Mouse (Mus musculus): Measurements from ENCODE around the gene Homer1. TPM values are rescaled to one million over a fixed set of nuclear protein-coding genes. Genes with fewer than 3 reads are reported as not detected.
A peak's percentile ranks its signal among the peaks of the same experiment; 100 is the strongest.

The Homer1 gene
- polyA plus RNA-seq, 2 experiments: 7.7 to 8.0 TPM

- H3K4me1 ChIP-seq (ENCODE audit: control insufficient read depth, insufficient read depth, low read length): no peaks in the 10 kb centered on the region
- WGBS: 17% methylated on average over 2 of the region's 2 CpGs
- DNase-seq (ENCODE audit: low spot score): peak; percentile 78
- H3K27ac ChIP-seq (replicated peaks; ENCODE audit: low read depth, low read length): peak overlapping the region; percentile 76
- no peak overlapping the region for H3K4me3 ChIP-seq (replicated peaks; ENCODE audit: low read length)
- H3K9me3 ChIP-seq (ENCODE audit: control insufficient read depth, low read length): no peaks in the 10 kb centered on the region
- ATAC-seq (ENCODE audit: low FRiP score, low read depth): peak; percentile 81
- no peak for TF ChIP-seq POLR2A (IDR thresholded peaks at IDR 0.05; ENCODE audit: borderline replicate concordance, extremely low read depth, insufficient read depth, insufficient read length)
- no peaks in the 10 kb centered on the region for H3K27me3 ChIP-seq (ENCODE audit: control insufficient read depth, insufficient read depth, low read length)
- H3K4me2 ChIP-seq (replicated peaks; ENCODE audit: low read depth, low read length, severe bottlenecking): 0 out of 2 replicates have a peak overlapping the region, but pooled peaks have one; percentile 28
- no peak overlapping the region for H3K9ac ChIP-seq (ENCODE audit: low read depth, low read length, severe bottlenecking)
- peaks cover 6% of the 10 kb centered on the region; the same call in 1 of the 2 replicates for H3K36me3 ChIP-seq (ENCODE audit: control insufficient read depth, insufficient read depth, low read length)
Measured at GRCm38 (mm10) chr13:93389242-93389625, 89.8 kb downstream of the Homer1 start.

- DNase-seq (ENCODE audit: low spot score): no peak
- Histone ChIP-seq H3K27ac (replicated peaks; ENCODE audit: low read depth, low read length) (no peak overlapping the region), H3K27me3 (ENCODE audit: control insufficient read depth, insufficient read depth, low read length) (no peaks in the 10 kb centered on the region), H3K4me2 (replicated peaks; ENCODE audit: low read depth, low read length, severe bottlenecking) (no peak overlapping the region), H3K9me3 (ENCODE audit: control insufficient read depth, low read length) (no peaks in the 10 kb centered on the region), H3K36me3 (ENCODE audit: control insufficient read depth, insufficient read depth, low read length) (peaks cover 8% of the 10 kb centered on the region; the same call in 1 of the 2 replicates), H3K4me1 (ENCODE audit: control insufficient read depth, insufficient read depth, low read length) (no peaks in the 10 kb centered on the region), H3K4me3 (replicated peaks; ENCODE audit: low read length) (no peak overlapping the region), H3K9ac (ENCODE audit: low read depth, low read length, severe bottlenecking) (no peak overlapping the region)
- no peak for TF ChIP-seq POLR2A (IDR thresholded peaks at IDR 0.05; ENCODE audit: borderline replicate concordance, extremely low read depth, insufficient read depth, insufficient read length)
- ATAC-seq (ENCODE audit: low FRiP score, low read depth): no peak
- 88% methylated on average over 5 of the region's 5 CpGs for WGBS
Measured at GRCm38 (mm10) chr13:93399710-93400216, 100.3 kb downstream of the Homer1 start.

- Histone ChIP-seq H3K27me3 (ENCODE audit: control insufficient read depth, insufficient read depth, low read length) (no peaks in the 10 kb centered on the region), H3K4me1 (ENCODE audit: control insufficient read depth, insufficient read depth, low read length) (no peaks in the 10 kb centered on the region), H3K9ac (ENCODE audit: low read depth, low read length, severe bottlenecking) (no peak overlapping the region), H3K4me3 (replicated peaks; ENCODE audit: low read length) (no peak overlapping the region), H3K4me2 (replicated peaks; ENCODE audit: low read depth, low read length, severe bottlenecking) (no peak overlapping the region), H3K27ac (replicated peaks; ENCODE audit: low read depth, low read length) (no peak overlapping the region), H3K36me3 (ENCODE audit: control insufficient read depth, insufficient read depth, low read length) (peaks cover 9% of the 10 kb centered on the region; the same call in 1 of the 2 replicates), H3K9me3 (ENCODE audit: control insufficient read depth, low read length) (no peaks in the 10 kb centered on the region)
- ATAC-seq (ENCODE audit: low FRiP score, low read depth): no peak
- TF ChIP-seq POLR2A (IDR thresholded peaks at IDR 0.05; ENCODE audit: borderline replicate concordance, extremely low read depth, insufficient read depth, insufficient read length): no peak
- WGBS: 91% methylated on average over 7 of the region's 7 CpGs
- no peak for DNase-seq (ENCODE audit: low spot score)
Measured at GRCm38 (mm10) chr13:93401947-93402346, 102.5 kb downstream of the Homer1 start.

GRCm38 (mm10) chr13:93406855-93407254 is 107.4 kb downstream of the Homer1 start:
- DNase-seq (ENCODE audit: low spot score): no peak
- peaks cover 6% of the 10 kb centered on the region; the same call in 1 of the 2 replicates for H3K36me3 ChIP-seq (ENCODE audit: control insufficient read depth, insufficient read depth, low read length)
- no peak overlapping the region for H3K4me2 ChIP-seq (replicated peaks; ENCODE audit: low read depth, low read length, severe bottlenecking)
- 82% methylated on average over 5 of the region's 5 CpGs for WGBS
- ATAC-seq (ENCODE audit: low FRiP score, low read depth): no peak
- no peak overlapping the region for H3K9ac ChIP-seq (ENCODE audit: low read depth, low read length, severe bottlenecking)
- H3K27me3 ChIP-seq (ENCODE audit: control insufficient read depth, insufficient read depth, low read length): no peaks in the 10 kb centered on the region
- TF ChIP-seq POLR2A (IDR thresholded peaks at IDR 0.05; ENCODE audit: borderline replicate concordance, extremely low read depth, insufficient read depth, insufficient read length): no peak
- no peaks in the 10 kb centered on the region for H3K4me1 ChIP-seq (ENCODE audit: control insufficient read depth, insufficient read depth, low read length)
- H3K4me3 ChIP-seq (replicated peaks; ENCODE audit: low read length): no peak overlapping the region
- no peaks in the 10 kb centered on the region for H3K9me3 ChIP-seq (ENCODE audit: control insufficient read depth, low read length)
- no peak overlapping the region for H3K27ac ChIP-seq (replicated peaks; ENCODE audit: low read depth, low read length)

- Histone ChIP-seq H3K4me1 (ENCODE audit: control insufficient read depth, insufficient read depth, low read length) (no peaks in the 10 kb centered on the region), H3K4me3 (replicated peaks; ENCODE audit: low read length) (no peak overlapping the region), H3K36me3 (ENCODE audit: control insufficient read depth, insufficient read depth, low read length) (peaks cover 6% of the 10 kb centered on the region; the same call in 1 of the 2 replicates), H3K27ac (replicated peaks; ENCODE audit: low read depth, low read length) (no peak overlapping the region), H3K9ac (ENCODE audit: low read depth, low read length, severe bottlenecking) (no peak overlapping the region), H3K9me3 (ENCODE audit: control insufficient read depth, low read length) (no peaks in the 10 kb centered on the region), H3K27me3 (ENCODE audit: control insufficient read depth, insufficient read depth, low read length) (no peaks in the 10 kb centered on the region), H3K4me2 (replicated peaks; ENCODE audit: low read depth, low read length, severe bottlenecking) (no peak overlapping the region)
- TF ChIP-seq POLR2A (IDR thresholded peaks at IDR 0.05; ENCODE audit: borderline replicate concordance, extremely low read depth, insufficient read depth, insufficient read length): no peak
- ATAC-seq (ENCODE audit: low FRiP score, low read depth) (no peak), DNase-seq (ENCODE audit: low spot score) (no peak)
- WGBS: 90% methylated on average over 4 of the region's 4 CpGs
Measured at GRCm38 (mm10) chr13:93410343-93410742, 110.9 kb downstream of the Homer1 start.

All from limb, embryonic 14.5 days (tissue).